Mouse (Mus musculus): ENCODE measurements around the gene Prkar2b. TPM values are rescaled to one million over a fixed set of nuclear protein-coding genes. Genes with fewer than 3 reads are reported as not detected.

Gene Prkar2b
- total and polyA plus RNA-seq, 3 experiments = 15.7 to 154 (median 34.1) TPM

GRCm38 (mm10) chr12:32050165-32050564, 10.9 kb downstream of the Prkar2b start (continued):
- TF ChIP-seq RCOR1 (IDR thresholded peaks at IDR 0.05; ENCODE audit: low read depth, low read length) = peak; percentile 94
- TF ChIP-seq ZNF384 (IDR thresholded peaks at IDR 0.05; ENCODE audit: low read depth, low read length) = peak; percentile 32; the same call in 1 of the 2 replicates
- no peak for TF ChIP-seq CHD2 (IDR thresholded peaks at IDR 0.05; ENCODE audit: low read length)
- TF ChIP-seq ETS1 (IDR thresholded peaks at IDR 0.05; ENCODE audit: low read depth, low read length) = peak; percentile 97
- TF ChIP-seq TBP (IDR thresholded peaks at IDR 0.05; ENCODE audit: low read depth, low read length) = 0 out of 2 replicates have a peak, but pooled peaks have one; percentile 23
- no peak for TF ChIP-seq USF1 (IDR thresholded peaks at IDR 0.05; ENCODE audit: low read depth, low read length)
- no peak for TF ChIP-seq ZC3H11A (IDR thresholded peaks at IDR 0.05; ENCODE audit: low read depth, low read length)
- TF ChIP-seq CTCF (IDR thresholded peaks at IDR 0.05 in 2 of 3, conservative IDR thresholded peaks at IDR 0.05 in 1 of 3; ENCODE audit: control insufficient read depth in 1 of 3, insufficient read depth in 1 of 3, low read depth in 2 of 3, low read length in 3 of 3, poor library complexity in 1 of 3, severe bottlenecking in 1 of 3) = no peak
- no peak for TF ChIP-seq ZKSCAN1 (IDR thresholded peaks at IDR 0.05; ENCODE audit: low read depth, low read length)
- peak; percentile 92 for TF ChIP-seq SIN3A (IDR thresholded peaks at IDR 0.05; ENCODE audit: low read length)
- peak; percentile 75 for TF ChIP-seq GABPA (IDR thresholded peaks at IDR 0.05; ENCODE audit: low read depth, low read length)
- no peak for TF ChIP-seq POLR2AphosphoS5 (IDR thresholded peaks at IDR 0.05; ENCODE audit: borderline replicate concordance, low read depth, low read length)
- peak; percentile 45; the same call in 1 of the 2 replicates for TF ChIP-seq ELF1 (IDR thresholded peaks at IDR 0.05; ENCODE audit: low read depth, low read length)
- peak; percentile 98 for TF ChIP-seq GATA1 (IDR thresholded peaks at IDR 0.05; ENCODE audit: low read depth, low read length)

GRCm38 (mm10) chr12:32045566-32046330, 15.3 kb downstream of the Prkar2b start:
- Histone ChIP-seq H3K79me2 (ENCODE audit: control insufficient read depth, insufficient read depth, low read length, poor library complexity) (peaks cover 8% of the 10 kb centered on the region), H3K27ac (ENCODE audit: control insufficient read depth, low read depth, low read length) (no peak overlapping the region), H3K4me1 (ENCODE audit: control insufficient read depth in 1 of 2, insufficient read depth in 2 of 2, low read length in 2 of 2) (peaks cover 8 to 11% of the 10 kb centered on the region in 2 experiments; a peak in 3 of 4 replicates), H3K9ac (ENCODE audit: control insufficient read depth, low read depth, low read length, poor library complexity, severe bottlenecking) (no peak overlapping the region), H3K36me3 (ENCODE audit: control insufficient read depth in 1 of 2, insufficient read depth in 2 of 2, low read length in 2 of 2) (peaks cover 0 to 19% of the 10 kb centered on the region in 2 experiments; a peak in 3 of 4 replicates), H3K9me3 (replicated peaks; ENCODE audit: insufficient read depth, low read length) (no peaks in the 10 kb centered on the region), H3K27me3 (ENCODE audit: control insufficient read depth in 1 of 2, insufficient read depth in 2 of 2, low read length in 2 of 2) (no peaks in the 10 kb centered on the region), H3K4me3 (ENCODE audit: control insufficient read depth in 1 of 2, insufficient read depth in 1 of 2, low read depth in 2 of 2, low read length in 2 of 2) (no peak overlapping the region)
- no peak for DNase-seq (ENCODE audit: low read depth, low spot score)
- no peak for TF ChIP-seq TAL1 (IDR thresholded peaks at IDR 0.05; ENCODE audit: low read length)
- no peak; the same call in 1 of the 2 replicates for TF ChIP-seq ZC3H11A (IDR thresholded peaks at IDR 0.05; ENCODE audit: low read depth, low read length)
- TF ChIP-seq POLR2AphosphoS5 (IDR thresholded peaks at IDR 0.05; ENCODE audit: borderline replicate concordance, low read depth, low read length) = no peak
- peak; percentile 31; the same call in 1 of the 2 replicates for TF ChIP-seq SMC3 (IDR thresholded peaks at IDR 0.05; ENCODE audit: low read depth, low read length)
- no peak for TF ChIP-seq E2F4 (IDR thresholded peaks at IDR 0.05; ENCODE audit: borderline replicate concordance, low read depth, low read length)
- TF ChIP-seq CTCF (IDR thresholded peaks at IDR 0.05 in 2 of 3, conservative IDR thresholded peaks at IDR 0.05 in 1 of 3; ENCODE audit: control insufficient read depth in 1 of 3, insufficient read depth in 1 of 3, low read depth in 2 of 3, low read length in 3 of 3, poor library complexity in 1 of 3, severe bottlenecking in 1 of 3) = peak in 2 of 3 experiments; percentile 26 to 37; a peak in 4 of 6 replicates
- TF ChIP-seq RAD21 (IDR thresholded peaks at IDR 0.05; ENCODE audit: low read depth, low read length) = peak; percentile 6

Measured in MEL (cell line).